Mouse (Mus musculus) v-Abl transformed pro-B cells (cell line): ENCODE measurements around the gene Lrp4.

ENCODE experiments used
- in situ Hi-C, 2 experiments: fragments of 400-800 bp; cut with MboI; formaldehyde crosslinking; loops; one replicate each; pipeline ENCODE4 v1.15.1; 2025; ENCODE audit not compliant: unreplicated experiment in 2 of 2

The Lrp4 gene

DNA sequence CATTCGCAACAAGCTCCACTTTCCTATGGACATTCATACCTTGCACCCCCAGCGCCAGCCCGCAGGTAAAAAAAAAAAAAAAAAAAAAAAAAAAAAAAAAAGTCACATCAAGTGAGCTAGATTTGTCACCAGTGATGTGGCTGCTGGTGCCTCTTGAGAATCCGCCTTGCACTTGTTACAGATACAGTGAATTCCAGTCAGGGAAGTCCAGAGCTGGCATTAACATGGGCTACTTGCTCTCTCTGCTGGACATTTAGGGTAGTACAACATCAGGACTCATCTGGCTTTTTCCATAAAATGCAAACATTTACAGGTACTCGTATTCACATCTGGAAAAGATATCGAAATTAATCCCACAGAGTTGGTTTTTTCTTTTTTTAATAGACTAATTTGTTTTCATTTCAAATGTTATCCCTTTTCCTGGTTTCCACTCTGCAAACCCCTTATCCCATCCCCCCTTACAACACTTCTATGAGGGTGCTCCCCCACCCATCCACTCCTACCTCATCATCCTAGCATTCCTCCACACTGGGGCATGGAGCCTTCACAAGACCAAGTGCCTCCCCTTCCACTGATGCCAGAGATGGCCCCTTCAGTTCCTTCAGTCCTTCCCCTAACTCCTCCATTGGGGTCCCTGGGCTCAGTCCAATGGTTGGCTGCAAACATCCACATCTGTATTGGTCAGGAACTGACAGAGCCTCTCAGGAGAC, 23.6 kb downstream of the Lrp4 start:
- in situ Hi-C loops: loop anchor here (5.0 to 25.0 kb wide), 4 partner anchors 194 to 619 kb away; partner anchors contain the start of gene Mybpc3 (in 2 of the 2)

DNA sequence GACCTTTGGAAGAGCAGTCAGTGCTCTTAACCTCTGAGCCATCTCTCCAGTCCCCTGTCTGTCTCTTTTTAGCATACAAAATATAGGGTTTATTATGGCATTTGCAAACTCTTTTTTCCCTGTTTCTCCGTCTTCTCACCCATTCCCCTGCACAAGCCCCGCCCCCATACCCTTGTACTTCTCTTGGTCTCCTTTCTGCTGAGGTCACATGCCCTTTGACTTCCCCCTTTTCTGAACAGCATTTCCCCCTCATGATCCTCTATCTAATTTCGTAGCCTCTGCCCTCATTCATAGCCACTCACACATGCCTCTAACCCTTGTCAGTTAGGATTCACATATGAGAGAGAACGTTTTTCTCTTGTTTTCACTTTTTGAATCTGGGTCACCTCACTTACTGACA, 27.4 kb downstream of the Lrp4 start:
- in situ Hi-C loops: loop anchor here (5.0 to 25.0 kb wide), 4 partner anchors 197 to 622 kb away; partner anchors contain the start of gene Mybpc3 (in 2 of the 2)

DNA sequence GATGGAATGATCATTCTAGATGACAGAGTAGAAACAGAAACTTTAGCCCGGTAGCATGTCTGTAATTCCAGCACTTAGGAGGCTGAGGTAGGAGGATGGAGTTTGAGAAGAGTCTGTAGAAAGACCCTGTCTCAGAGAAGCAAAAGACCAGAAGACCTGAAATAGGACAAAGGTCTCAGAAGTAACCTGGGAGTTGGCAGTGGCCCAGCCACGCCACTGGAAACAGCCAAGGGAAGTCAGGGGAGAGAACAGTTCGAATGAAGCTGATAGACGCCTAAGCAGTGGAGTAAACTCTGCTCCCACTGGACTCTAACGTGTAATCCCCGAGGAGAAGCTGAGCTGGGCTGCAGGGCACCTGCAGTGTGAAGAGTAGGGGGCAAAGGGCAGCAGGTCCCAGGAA, 27.9 kb downstream of the Lrp4 start:
- in situ Hi-C loops: loop anchor here (10.0 to 25.0 kb wide), 2 partner anchors 370 to 623 kb away; partner anchors contain the start of gene Mybpc3 (in 2 of the 2)

DNA sequence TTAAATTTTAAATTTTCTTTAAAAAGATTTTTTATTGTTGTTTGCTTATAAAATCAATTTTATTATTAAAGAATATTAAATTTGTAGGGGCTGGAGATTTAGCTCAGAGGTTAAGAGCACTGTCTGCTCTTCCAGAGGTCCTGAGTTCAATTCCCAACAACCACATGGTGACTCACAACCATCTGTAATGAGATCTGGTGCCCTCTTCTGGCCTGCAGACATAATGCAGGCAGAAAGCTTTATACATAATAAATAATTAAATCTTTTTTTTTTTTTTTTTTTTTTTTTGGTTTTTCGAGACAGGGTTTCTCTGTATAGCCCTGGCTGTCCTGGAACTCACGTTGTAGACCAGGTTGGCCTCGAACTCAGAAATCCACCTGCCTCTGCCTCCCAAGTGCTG, 30.0 kb downstream of the Lrp4 start:
- in situ Hi-C loops: loop anchor here (10.0 to 25.0 kb wide), 2 partner anchors 372 to 625 kb away; partner anchors contain the start of gene Mybpc3 (in 2 of the 2)

DNA sequence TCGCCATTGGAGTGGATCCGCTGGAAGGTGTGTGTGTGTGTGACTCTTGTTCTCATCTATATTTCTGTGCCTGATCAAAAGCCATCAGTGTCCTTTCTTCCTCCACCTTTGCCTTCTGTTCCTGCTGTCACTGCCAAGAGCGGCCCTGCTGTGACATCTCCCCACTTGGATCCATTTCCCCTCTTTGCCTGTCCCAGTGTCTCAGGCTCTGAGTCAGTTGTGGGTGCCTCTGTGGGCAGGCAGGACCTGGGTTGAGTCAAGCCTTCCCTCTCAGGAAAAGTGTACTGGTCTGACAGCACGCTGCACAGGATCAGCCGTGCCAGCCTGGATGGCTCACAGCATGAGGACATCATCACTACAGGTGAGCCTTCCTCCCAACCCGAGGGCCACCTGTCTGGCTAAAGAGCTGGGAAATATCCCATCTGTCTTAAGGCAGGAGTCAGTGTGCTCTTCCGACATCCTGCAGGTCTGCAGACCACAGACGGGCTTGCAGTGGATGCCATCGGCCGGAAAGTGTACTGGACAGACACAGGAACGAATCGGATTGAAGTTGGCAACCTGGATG, 34.8 kb downstream of the Lrp4 start:
- in situ Hi-C loops: loop anchor here in 1 of 2 experiments (25.0 kb wide), 1 partner anchor 630 kb away; no protein-coding TSS in a partner anchor

DNA sequence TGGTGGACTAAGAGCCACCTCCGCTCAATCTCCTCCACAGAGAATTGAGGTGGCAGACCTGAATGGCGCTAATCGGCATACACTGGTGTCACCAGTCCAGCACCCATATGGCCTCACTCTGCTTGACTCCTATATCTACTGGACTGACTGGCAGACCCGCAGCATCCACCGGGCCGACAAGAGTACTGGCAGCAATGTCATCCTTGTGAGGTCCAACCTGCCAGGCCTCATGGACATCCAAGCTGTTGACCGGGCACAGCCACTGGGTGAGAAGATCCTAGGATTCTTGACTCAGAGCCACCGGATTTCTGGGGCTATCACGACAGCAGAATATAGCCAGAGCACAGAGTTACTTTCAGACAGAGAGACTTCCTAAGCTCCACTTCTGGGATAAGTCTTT, 36.7 kb downstream of the Lrp4 start:
- in situ Hi-C loops: loop anchor here in 1 of 2 experiments (25.0 kb wide), 1 partner anchor 632 kb away; no protein-coding TSS in a partner anchor

DNA sequence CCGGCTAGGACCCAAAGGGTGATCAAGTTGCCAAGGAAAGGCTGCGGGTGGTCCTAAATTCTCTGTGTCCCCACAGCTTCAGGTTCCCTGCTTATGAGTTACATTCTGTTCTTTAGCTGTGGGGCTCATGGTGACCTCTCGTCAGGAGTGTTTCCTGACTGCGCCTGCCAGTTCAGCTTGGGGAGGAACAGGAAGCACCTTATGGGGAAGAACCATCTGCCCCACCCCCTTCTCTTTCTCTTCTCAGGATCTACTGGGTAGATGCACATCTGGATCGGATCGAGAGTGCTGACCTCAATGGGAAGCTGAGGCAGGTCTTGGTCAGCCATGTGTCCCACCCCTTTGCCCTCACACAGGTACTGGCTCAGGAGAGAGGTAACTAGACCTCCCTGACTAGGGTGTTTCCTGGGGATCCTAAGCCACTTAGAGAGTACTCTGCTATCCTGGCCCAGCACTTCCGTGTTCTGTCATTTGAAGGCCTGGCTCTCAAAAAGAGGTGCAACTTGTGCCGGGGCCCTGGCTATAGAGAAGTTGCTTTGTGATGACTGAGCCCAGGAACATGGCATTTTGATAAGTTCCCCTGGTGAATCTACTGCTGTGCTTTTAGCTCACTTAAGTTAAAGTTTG, 40.9 kb downstream of the Lrp4 start:
- in situ Hi-C loops: loop anchor here in 1 of 2 experiments (25.0 kb wide), 1 partner anchor 636 kb away; no protein-coding TSS in a partner anchor

DNA sequence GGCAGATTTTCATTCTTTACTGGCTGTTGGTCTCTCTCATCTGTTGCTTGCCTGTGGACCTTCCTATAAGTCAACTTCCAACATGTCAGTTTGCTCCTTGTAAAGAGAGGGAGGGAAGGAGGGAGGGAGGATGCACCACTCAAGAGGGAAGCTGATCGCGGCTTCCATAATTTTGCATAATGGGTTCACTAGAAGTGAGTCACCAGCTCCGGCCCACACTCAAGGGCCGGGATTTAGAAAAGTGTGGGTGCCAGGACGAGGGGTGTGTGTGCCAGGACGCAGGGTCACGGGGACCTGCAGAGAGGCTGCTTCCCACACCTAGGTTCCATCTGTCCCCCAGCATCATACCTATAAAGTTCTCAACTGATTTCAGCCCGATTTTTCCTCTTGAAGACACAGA, 50.8 kb downstream of the Lrp4 start:
- in situ Hi-C loops: no loop called here

DNA sequence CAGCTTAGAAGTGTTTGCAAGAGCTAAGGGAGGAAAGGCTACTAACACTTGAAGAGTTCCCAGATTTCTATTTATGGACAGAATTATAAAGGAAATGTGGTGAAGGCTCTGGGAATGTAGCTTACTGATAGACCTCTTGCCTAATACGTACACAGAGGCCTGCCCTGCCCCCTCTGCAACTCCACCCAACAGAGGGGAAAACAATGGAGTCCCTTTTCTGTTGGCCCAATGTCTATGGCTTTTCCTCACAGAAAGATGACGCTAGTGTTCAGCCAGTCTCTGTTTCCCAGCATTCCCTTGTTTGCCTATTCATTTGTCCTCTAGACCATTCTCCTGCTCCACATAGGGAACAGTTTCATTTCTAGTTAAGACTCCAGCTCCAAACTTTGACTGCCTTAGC, 59.9 kb downstream of the Lrp4 start:
- in situ Hi-C loops: no loop called here

DNA sequence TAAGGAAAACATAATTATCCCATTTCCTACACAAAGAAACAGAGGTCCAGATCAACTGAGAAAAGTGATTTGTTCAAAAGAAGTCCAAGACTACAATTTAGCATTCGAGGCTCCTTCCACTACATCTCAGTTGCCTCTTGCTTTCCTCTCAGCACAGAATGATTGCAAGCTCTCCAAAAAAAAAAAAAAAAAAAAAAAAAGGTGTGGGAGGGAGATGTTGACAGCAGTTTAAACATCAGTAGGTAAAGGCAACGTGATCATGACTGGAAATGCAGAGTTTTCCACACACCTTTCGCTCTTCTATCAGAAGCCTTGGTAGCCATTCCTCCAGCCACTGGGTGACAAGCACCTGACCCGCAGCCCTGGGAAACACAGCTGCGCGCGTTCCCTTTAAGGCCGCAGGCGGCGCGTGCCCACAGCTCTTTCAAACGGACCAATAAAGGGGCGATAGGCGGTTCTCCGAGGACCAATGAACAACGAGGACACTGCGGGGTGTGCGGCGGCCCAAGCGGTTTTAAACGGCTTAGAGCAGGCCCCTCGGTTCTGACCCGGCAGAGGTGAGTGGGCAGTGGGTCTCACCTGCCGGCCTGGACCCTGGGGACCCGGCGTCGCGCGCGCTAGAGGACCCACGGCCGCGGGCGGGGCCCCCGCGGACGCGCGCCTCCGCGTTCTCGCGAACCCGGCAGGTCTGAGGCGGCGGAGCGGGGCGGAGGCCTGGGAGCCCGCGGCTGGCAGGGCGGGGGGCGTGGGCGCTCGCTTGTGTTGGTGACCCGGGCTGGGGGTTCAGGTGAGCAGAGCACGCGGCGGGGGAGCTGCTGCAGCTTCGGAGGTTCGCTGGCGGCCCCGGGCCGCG, 69.2 kb downstream of the Lrp4 start, which contains the start of gene Ckap5:
TSS of gene Ckap5 (plus strand) at position 469 of the 853 bp plus-strand sequence.
- in situ Hi-C loops: loop anchor here in 1 of 2 experiments (25.0 kb wide), 1 partner anchor 1911 kb away; no protein-coding TSS in a partner anchor

DNA sequence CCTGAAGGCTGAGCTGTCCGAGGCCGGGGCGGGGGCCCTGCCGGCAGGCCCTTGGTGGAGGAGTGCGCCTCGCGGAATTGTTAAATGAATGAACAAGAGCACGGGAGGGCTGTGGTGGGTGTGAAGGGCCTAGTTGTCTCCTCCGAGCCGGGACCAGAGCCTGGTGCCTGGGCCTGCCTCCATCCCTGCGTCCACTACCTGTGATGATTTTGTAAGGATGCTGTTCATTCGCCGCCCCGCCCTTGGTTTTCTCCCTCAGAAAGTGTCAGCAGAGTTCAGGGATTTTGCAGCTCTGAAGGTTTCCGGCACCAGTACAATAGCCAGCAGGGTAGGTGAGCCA, 69.8 kb downstream of the Lrp4 start:
- in situ Hi-C loops: loop anchor here in 1 of 2 experiments (25.0 kb wide), 1 partner anchor 1910 kb away; no protein-coding TSS in a partner anchor

DNA sequence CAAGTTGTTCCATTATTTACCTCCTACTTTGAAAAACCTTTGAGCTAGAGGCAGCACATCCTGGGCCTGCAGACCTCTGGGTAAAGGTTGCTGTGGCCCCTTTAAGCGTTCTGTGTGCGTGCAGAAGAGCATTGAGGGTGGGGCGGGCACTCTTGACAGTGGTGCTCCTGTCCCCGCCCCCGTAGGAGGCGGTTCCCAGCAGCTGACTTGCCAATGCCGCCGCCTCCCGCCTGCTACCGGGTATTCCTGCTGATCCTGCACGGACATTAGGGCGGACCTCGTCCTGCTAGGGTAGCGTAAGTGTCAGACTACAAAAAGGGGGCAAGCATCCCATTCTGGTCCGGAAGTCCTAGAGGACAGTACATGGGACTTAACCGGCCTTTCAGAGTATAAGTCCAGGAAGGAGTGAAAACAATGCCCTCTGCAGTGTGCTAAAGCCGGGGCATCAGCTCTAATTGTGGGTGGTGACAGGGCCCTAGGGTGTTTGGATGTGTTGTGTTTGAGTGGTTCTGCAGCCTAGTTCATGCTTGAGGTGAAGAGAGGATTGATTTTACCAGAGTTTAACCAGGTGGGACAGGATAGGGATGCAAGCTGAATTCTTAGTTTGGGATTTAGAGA, 80.4 kb downstream of the Lrp4 start:
- in situ Hi-C loops: loop anchor here in 1 of 2 experiments (25.0 kb wide), 1 partner anchor 1900 kb away; no protein-coding TSS in a partner anchor
